Mouse (Mus musculus) adrenal gland, postnatal 10 days (tissue): ENCODE data around the gene Arl15. TPM values are rescaled to one million over a fixed set of nuclear protein-coding genes. Genes with fewer than 3 reads are reported as not detected.

Experiments
- DNase-seq: peaks from one replicate; pipeline ENCODE4 v3.0.0; 2021; ENCODE audit warnings: mixed read lengths
- total RNA-seq, 2 experiments: library from RNA; stranded (reverse); gene quantifications; 2 replicates each; pipeline ENCODE4 v1.2.3; 2021

Arl15 gene
- total RNA-seq, 2 experiments from 2014 or later, result 24.1 to 25.5 TPM

GRCm38 (mm10) chr13:113990247-113990646 lies 195.9 kb downstream of the Arl15 start:
- no peak for DNase-seq

GRCm38 (mm10) chr13:113990701-113991100 lies 196.4 kb downstream of the Arl15 start:
- no peak for DNase-seq

- DNase-seq, result no peak
These were observed 198.8 kb downstream of the Arl15 start for GRCm38 (mm10) chr13:113993066-113993465.

- DNase-seq, result no peak
These were observed 200.3 kb downstream of the Arl15 start for GRCm38 (mm10) chr13:113994586-113994985.

GRCm38 (mm10) chr13:113995490-113996236 lies 201.4 kb downstream of the Arl15 start:
- DNase-seq, result no peak

- no peak for DNase-seq
These were observed 204.5 kb downstream of the Arl15 start for GRCm38 (mm10) chr13:113998811-113999210.

GRCm38 (mm10) chr13:114003463-114003862 lies 209.2 kb downstream of the Arl15 start:
- DNase-seq, result no peak

GRCm38 (mm10) chr13:114004191-114004590 lies 209.9 kb downstream of the Arl15 start:
- DNase-seq, result no peak

GRCm38 (mm10) chr13:114009786-114010185 lies 215.5 kb downstream of the Arl15 start:
- no peak for DNase-seq

- no peak for DNase-seq
These were observed 216.2 kb downstream of the Arl15 start for GRCm38 (mm10) chr13:114010521-114010920.

GRCm38 (mm10) chr13:114011019-114011418 lies 216.7 kb downstream of the Arl15 start:
- no peak for DNase-seq

GRCm38 (mm10) chr13:114017928-114018327 lies 223.6 kb downstream of the Arl15 start:
- no peak for DNase-seq

GRCm38 (mm10) chr13:114023541-114023940 lies 229.2 kb downstream of the Arl15 start:
- no peak for DNase-seq

GRCm38 (mm10) chr13:114026306-114026705 lies 232.0 kb downstream of the Arl15 start:
- DNase-seq, result no peak

GRCm38 (mm10) chr13:114026751-114027150 lies 232.4 kb downstream of the Arl15 start:
- DNase-seq, result no peak

GRCm38 (mm10) chr13:114048071-114048470 lies 253.8 kb downstream of the Arl15 start:
- DNase-seq, result peak; percentile 31

- DNase-seq, result no peak
These were observed 254.4 kb downstream of the Arl15 start for GRCm38 (mm10) chr13:114048688-114049087.

GRCm38 (mm10) chr13:114051151-114051850 lies 257.0 kb downstream of the Arl15 start:
- DNase-seq, result no peak

GRCm38 (mm10) chr13:114052426-114053205 lies 258.3 kb downstream of the Arl15 start:
- DNase-seq, result no peak

- no peak for DNase-seq
These were observed 259.0 kb downstream of the Arl15 start for GRCm38 (mm10) chr13:114053261-114053660.

GRCm38 (mm10) chr13:114055686-114056085 lies 261.4 kb downstream of the Arl15 start:
- no peak for DNase-seq

- DNase-seq, result peak; percentile 24
These were observed 266.0 kb downstream of the Arl15 start for GRCm38 (mm10) chr13:114060258-114060657.

- DNase-seq, result no peak
These were observed 266.9 kb downstream of the Arl15 start for GRCm38 (mm10) chr13:114061234-114061633.
